Mouse (Mus musculus) forebrain, embryonic 12.5 days (tissue): ENCODE data around the gene Nr1h2. TPM values are rescaled to one million over a fixed set of nuclear protein-coding genes. Genes with fewer than 3 reads are reported as not detected.

Experiments used
- ATAC-seq: fragments of 200-750 bp; cut with Nextera tagmentation; 2 replicates; pipeline ENCODE4 v1.8.0; 2017; ENCODE audit warnings: moderate TSS enrichment; ENCODE audit not compliant: low FRiP score
- H3K27ac ChIP-seq: fragments of 300-500 bp; sonication (generic); 2 replicates; pipeline ENCODE4 v1.5.1; 2016; ENCODE audit warnings: mild to moderate bottlenecking
- H3K27me3 ChIP-seq: fragments of 300-500 bp; sonication (generic); 2 replicates; pipeline ENCODE4 v1.6.1; 2016; ENCODE audit warnings: mild to moderate bottlenecking
- H3K36me3 ChIP-seq: fragments of 300-500 bp; sonication (generic); replicated peaks from 2 replicates; pipeline ENCODE4 v1.6.1; 2016; ENCODE audit warnings: mild to moderate bottlenecking
- H3K4me1 ChIP-seq: fragments of 300-500 bp; sonication (generic); 2 replicates; pipeline ENCODE4 v1.6.1; 2016
- H3K4me2 ChIP-seq: fragments of 300-500 bp; sonication (generic); 2 replicates; pipeline ENCODE4 v1.6.1; 2016; ENCODE audit warnings: mild to moderate bottlenecking, moderate library complexity
- H3K4me3 ChIP-seq: fragments of 300-500 bp; sonication (generic); replicated peaks from 2 replicates; pipeline ENCODE4 v1.5.1; 2016; ENCODE audit warnings: mild to moderate bottlenecking
- H3K9ac ChIP-seq: fragments of 300-500 bp; sonication (generic); 2 replicates; pipeline ENCODE4 v1.6.1; 2016; ENCODE audit warnings: mild to moderate bottlenecking
- H3K9me3 ChIP-seq: fragments of 300-500 bp; sonication (generic); 2 replicates; pipeline ENCODE4 v1.6.1; 2016
- WGBS: fragments of 180-500 bp; shearing (Covaris S2); methylation state at CpG from one replicate; pipeline ENCODE4 v1.1.7; 2016; 5-methylcytosine and 5-hydroxymethylcytosine counted together
- polyA plus RNA-seq: library from polyadenylated mRNA; unstranded; fragments of >200 nt; fragmentation: Nextera tagmentation; extraction: Ambion mirVana; gene quantifications from 2 replicates; pipeline ENCODE4 v1.2.1, GENCODE M21; 2016

Nr1h2 gene
- polyA plus RNA-seq, 1 experiment from 2014 or later, result 72.7 TPM

- H3K36me3 ChIP-seq, result peaks cover 59% of the 10 kb centered on the region
- H3K4me1 ChIP-seq, result peaks cover under 1% of the 10 kb centered on the region; the same call in 1 of the 2 replicates
Observed at GRCm38 (mm10) chr7:44532918-44533745, 20.6 kb downstream of the Nr1h2 start.

GRCm38 (mm10) chr7:44531946-44532732 is 21.6 kb downstream of the Nr1h2 start, which contains the start of gene Spib:
TSS of gene Spib (minus strand) at chr7:44532071.
- H3K9me3 ChIP-seq, result no peaks in the 10 kb centered on the region
- peaks cover 49% of the 10 kb centered on the region for H3K36me3 ChIP-seq
- peaks cover 9% of the 10 kb centered on the region; the same call in 1 of the 2 replicates for H3K4me1 ChIP-seq
- no peak within 1 kb of the TSS for H3K4me3 ChIP-seq
- no peak within 1 kb of the TSS for H3K27ac ChIP-seq
- no peak for ATAC-seq
- 71% methylated on average over 4 of the region's 4 CpGs for WGBS
- no peak within 1 kb of the TSS for H3K4me2 ChIP-seq
- peaks cover 28% of the 10 kb centered on the region for H3K27me3 ChIP-seq
- H3K9ac ChIP-seq, result no peak within 1 kb of the TSS

More at GRCm38 (mm10) chr7:44532918-44533745, 20.6 kb downstream of the Nr1h2 start:
- H3K4me2 ChIP-seq, result no peak overlapping the region
- no peak overlapping the region for H3K27ac ChIP-seq
- 89% methylated on average over 29 of the region's 29 CpGs for WGBS
- H3K9me3 ChIP-seq, result no peaks in the 10 kb centered on the region
- peaks cover 20% of the 10 kb centered on the region for H3K27me3 ChIP-seq
- no peak for ATAC-seq
- no peak overlapping the region for H3K9ac ChIP-seq
- no peak overlapping the region for H3K4me3 ChIP-seq

GRCm38 (mm10) chr7:44531207-44531606 is 22.5 kb downstream of the Nr1h2 start:
- no peak overlapping the region for H3K4me2 ChIP-seq
- peaks cover 40% of the 10 kb centered on the region for H3K36me3 ChIP-seq
- 59% methylated on average over 5 of the region's 5 CpGs for WGBS
- no peak for ATAC-seq
- H3K4me1 ChIP-seq, result peaks cover 9% of the 10 kb centered on the region; the same call in 1 of the 2 replicates
- H3K9me3 ChIP-seq, result no peaks in the 10 kb centered on the region
- H3K27me3 ChIP-seq, result peaks cover 37% of the 10 kb centered on the region
- no peak overlapping the region for H3K4me3 ChIP-seq
- no peak overlapping the region for H3K27ac ChIP-seq
- H3K9ac ChIP-seq, result no peak overlapping the region

- Histone ChIP-seq H3K9me3 (no peaks in the 10 kb centered on the region), H3K9ac (no peak overlapping the region), H3K27ac (no peak overlapping the region), H3K4me1 (peaks cover 9% of the 10 kb centered on the region; the same call in 1 of the 2 replicates), H3K4me3 (no peak overlapping the region), H3K36me3 (peaks cover 34% of the 10 kb centered on the region), H3K27me3 (peaks cover 42% of the 10 kb centered on the region), H3K4me2 (no peak overlapping the region)
- ATAC-seq, result no peak
- 80% methylated on average over 3 of the region's 3 CpGs for WGBS
Observed at GRCm38 (mm10) chr7:44530507-44530906, 23.2 kb downstream of the Nr1h2 start.

- H3K4me3 ChIP-seq, result no peak overlapping the region
- no peak overlapping the region for H3K4me2 ChIP-seq
- H3K36me3 ChIP-seq, result peaks cover 24% of the 10 kb centered on the region
- H3K27me3 ChIP-seq, result peaks cover 52% of the 10 kb centered on the region
- ATAC-seq, result no peak
- H3K9me3 ChIP-seq, result no peaks in the 10 kb centered on the region
- H3K4me1 ChIP-seq, result peaks cover 18% of the 10 kb centered on the region
- no peak overlapping the region for H3K9ac ChIP-seq
- WGBS, result 62% methylated on average over 5 of the region's 5 CpGs
- no peak overlapping the region for H3K27ac ChIP-seq
Observed at GRCm38 (mm10) chr7:44529518-44529917, 24.2 kb downstream of the Nr1h2 start.

- peaks cover 6% of the 10 kb centered on the region; the same call in 1 of the 2 replicates for H3K36me3 ChIP-seq
- 7% methylated on average over 40 of the region's 40 CpGs for WGBS
- no peak for ATAC-seq
- H3K9ac ChIP-seq, result peak overlapping the region; percentile 25
- H3K4me2 ChIP-seq, result peak overlapping the region; percentile 60
- H3K27me3 ChIP-seq, result peaks cover 70% of the 10 kb centered on the region
- peak overlapping the region; percentile 32 for H3K4me3 ChIP-seq
- H3K9me3 ChIP-seq, result no peaks in the 10 kb centered on the region
- peaks cover 19% of the 10 kb centered on the region for H3K4me1 ChIP-seq
- H3K27ac ChIP-seq, result no peak overlapping the region
Observed at GRCm38 (mm10) chr7:44527483-44528398, 26.0 kb downstream of the Nr1h2 start.

- Histone ChIP-seq H3K27ac (no peak overlapping the region), H3K27me3 (peaks cover 82% of the 10 kb centered on the region), H3K9me3 (no peaks in the 10 kb centered on the region), H3K4me3 (no peak overlapping the region), H3K4me2 (no peak overlapping the region), H3K4me1 (peaks cover 22% of the 10 kb centered on the region), H3K9ac (no peak overlapping the region), H3K36me3 (no peaks in the 10 kb centered on the region)
- ATAC-seq, result no peak
- WGBS, result 87% methylated on average over 14 of the region's 14 CpGs
Observed at GRCm38 (mm10) chr7:44526414-44527154, 27.2 kb downstream of the Nr1h2 start.

- no peak overlapping the region; the same call in 1 of the 2 replicates for H3K4me2 ChIP-seq
- H3K9me3 ChIP-seq, result no peaks in the 10 kb centered on the region
- H3K27ac ChIP-seq, result no peak overlapping the region
- H3K4me1 ChIP-seq, result peaks cover 25% of the 10 kb centered on the region
- ATAC-seq, result no peak
- no peak overlapping the region for H3K9ac ChIP-seq
- H3K36me3 ChIP-seq, result no peaks in the 10 kb centered on the region
- H3K27me3 ChIP-seq, result peaks cover 93% of the 10 kb centered on the region
- WGBS, result 17% methylated on average over 22 of the region's 22 CpGs
- no peak overlapping the region for H3K4me3 ChIP-seq
Observed at GRCm38 (mm10) chr7:44525126-44525832, 28.5 kb downstream of the Nr1h2 start.

- Histone ChIP-seq H3K9ac (no peak within 1 kb of the TSS), H3K36me3 (no peaks in the 10 kb centered on the region), H3K4me3 (no peak within 1 kb of the TSS), H3K27ac (no peak within 1 kb of the TSS), H3K9me3 (peaks cover 1% of the 10 kb centered on the region; the same call in 1 of the 2 replicates), H3K4me1 (peaks cover 25% of the 10 kb centered on the region), H3K4me2 (no peak within 1 kb of the TSS; the same call in 1 of the 2 replicates), H3K27me3 (peaks cover 86% of the 10 kb centered on the region)
- WGBS, result 41% methylated on average over 12 of the region's 12 CpGs
- no peak for ATAC-seq
Observed at GRCm38 (mm10) chr7:44524502-44524901, 29.2 kb downstream of the Nr1h2 start, which contains the start of gene Mybpc2. TSS of gene Mybpc2 (minus strand) at chr7:44524656.

GRCm38 (mm10) chr7:44523056-44523455 is 30.7 kb downstream of the Nr1h2 start:
- Histone ChIP-seq H3K4me1 (peaks cover 23% of the 10 kb centered on the region), H3K4me3 (no peak overlapping the region), H3K4me2 (no peak overlapping the region), H3K36me3 (no peaks in the 10 kb centered on the region), H3K27me3 (peaks cover 75% of the 10 kb centered on the region), H3K9ac (no peak overlapping the region), H3K27ac (no peak overlapping the region), H3K9me3 (peaks cover 3% of the 10 kb centered on the region; the same call in 1 of the 2 replicates)
- no peak for ATAC-seq
- 80% methylated on average over 2 of the region's 2 CpGs for WGBS
